Mouse (Mus musculus): Measurements from ENCODE around the gene Tmem107. TPM values are rescaled to one million over a fixed set of nuclear protein-coding genes. Genes with fewer than 3 reads are reported as not detected.

Tmem107 gene
- polyA plus RNA-seq, 1 experiment from 2014 or later = 61.0 TPM

DNA sequence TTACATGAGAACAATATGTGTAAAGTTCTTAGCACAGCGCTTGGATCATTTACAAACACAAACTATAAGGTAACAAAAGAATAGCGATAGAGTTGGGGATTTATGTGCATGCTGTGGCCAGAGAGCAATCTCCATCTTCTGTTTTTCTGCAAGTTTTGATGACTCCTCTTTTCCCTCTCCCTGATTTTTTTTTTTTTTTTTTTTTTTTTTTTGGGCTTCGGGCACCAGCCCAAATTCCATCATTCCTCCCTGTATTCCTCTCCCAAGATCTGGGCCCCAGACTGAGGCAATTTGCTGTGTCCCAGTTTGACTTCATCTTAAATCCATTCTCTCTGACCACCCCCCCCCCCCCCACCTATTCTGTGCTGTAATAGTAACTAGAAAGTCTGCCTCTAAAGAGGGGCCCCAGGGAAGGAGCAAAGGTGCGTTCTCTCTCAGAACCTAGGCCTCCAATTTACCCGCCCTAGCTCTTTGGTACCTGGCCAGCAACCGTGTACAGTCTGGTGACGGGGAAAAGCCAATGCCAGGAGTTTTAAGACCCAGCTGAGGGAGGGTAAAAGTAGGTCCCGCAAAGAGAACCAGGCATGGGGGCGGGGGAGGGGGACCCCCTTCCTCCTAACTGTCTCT, 25.9 kb downstream of the Tmem107 start:
- Histone ChIP-seq H3K27me3 (ENCODE audit: insufficient read depth, low read length) (no peaks in the 10 kb centered on the region), H3K4me3 (ENCODE audit: low read length) (peak overlapping the region; percentile 67), H3K36me3 (ENCODE audit: insufficient read depth, low read length) (peaks cover 13% of the 10 kb centered on the region), H3K4me2 (replicated peaks; ENCODE audit: low read depth, low read length) (peak overlapping the region; percentile 86), H3K4me1 (ENCODE audit: insufficient read depth, low read length) (peaks cover 52% of the 10 kb centered on the region), H3K27ac (ENCODE audit: low read length) (peak overlapping the region; percentile 89), H3K9me3 (ENCODE audit: low read length) (no peaks in the 10 kb centered on the region), H3K9ac (replicated peaks; ENCODE audit: low read length) (peak overlapping the region; percentile 69)
- ATAC-seq (ENCODE audit: low FRiP score, low TSS enrichment) = no peak
- 8% methylated on average over 9 of the region's 9 CpGs for WGBS

DNA sequence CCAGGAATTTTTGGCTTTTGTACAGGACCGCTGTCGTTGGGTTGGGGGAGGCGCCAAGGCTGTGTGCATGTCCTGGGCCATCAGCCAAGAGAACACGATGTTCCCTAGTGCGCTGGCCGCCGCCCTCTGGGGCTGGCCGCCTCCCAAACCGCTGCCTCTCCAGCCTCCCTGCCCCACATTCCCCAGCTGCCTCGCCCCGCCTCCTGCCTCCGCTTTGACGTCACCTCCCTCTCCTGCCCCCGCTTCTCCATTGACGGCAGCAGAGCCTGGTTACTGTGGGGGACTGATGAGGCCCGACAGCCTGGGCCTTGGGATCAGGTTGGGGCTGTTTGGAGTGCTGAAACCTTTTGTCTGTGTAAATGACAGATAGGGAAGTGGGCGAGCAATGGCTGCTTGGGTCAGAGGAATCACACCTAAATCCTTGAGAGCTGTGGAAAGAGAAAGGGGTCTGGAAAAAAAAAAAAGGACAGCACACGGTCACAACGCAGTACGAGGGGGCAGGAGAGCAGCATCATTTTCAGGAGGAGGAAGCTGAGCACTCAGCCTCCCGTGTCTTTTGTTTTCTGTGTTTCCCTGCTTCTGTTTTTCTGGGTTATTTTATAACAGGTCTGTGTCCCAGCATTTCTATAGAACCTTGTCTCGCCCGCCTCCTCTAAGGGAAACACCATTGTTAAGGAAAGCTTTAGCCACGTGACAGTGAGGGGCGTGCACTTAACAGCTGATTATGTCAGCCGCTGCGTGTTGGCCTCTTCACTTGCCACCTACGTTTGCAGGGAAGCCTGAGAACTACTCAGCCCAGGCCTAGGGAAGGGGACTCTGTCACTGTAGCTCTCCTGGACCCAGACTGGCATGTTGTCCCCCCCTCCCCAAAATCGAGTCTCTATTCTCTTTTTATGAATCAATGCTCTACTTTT, 26.6 kb downstream of the Tmem107 start:
- peaks cover 50% of the 10 kb centered on the region for H3K4me1 ChIP-seq (ENCODE audit: insufficient read depth, low read length)

DNA sequence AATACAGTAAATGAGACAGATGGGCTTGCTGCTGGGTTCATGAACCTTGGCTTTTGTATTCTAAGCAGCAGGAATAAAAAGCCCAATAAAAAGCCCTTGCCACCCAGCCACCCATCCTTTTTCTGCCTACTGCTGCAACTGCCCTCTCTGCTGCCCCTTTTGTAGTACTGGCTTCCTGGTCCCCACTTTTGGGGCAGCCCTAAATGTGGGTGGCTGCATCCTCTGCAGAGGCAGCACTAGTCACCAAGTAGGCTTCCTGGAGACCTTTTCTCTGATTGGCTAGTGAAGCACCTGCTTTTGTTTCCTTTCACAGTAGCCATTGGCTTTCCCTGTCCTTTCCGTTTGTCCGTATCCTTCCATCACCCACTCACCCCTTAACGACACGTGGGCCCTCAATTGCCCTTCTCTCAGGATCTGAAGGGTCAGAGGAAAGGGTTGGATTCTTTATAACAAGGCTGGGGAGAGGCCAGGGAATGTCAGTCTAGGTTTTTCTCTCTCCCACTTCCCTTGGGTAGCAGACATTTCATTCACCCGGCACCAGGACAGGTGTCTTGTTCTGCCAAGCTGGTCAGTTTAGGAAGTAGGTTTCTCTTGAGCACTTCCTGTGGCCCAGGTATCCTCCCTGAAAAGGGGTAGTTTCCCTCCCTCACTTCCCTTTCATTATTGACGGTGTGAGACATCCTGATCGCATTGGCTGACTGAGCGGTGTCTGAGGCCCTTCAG, 27.6 kb downstream of the Tmem107 start:
- H3K4me3 ChIP-seq (ENCODE audit: low read length) = peak overlapping the region; percentile 67
- no peak for ATAC-seq (ENCODE audit: low FRiP score, low TSS enrichment)
- H3K27ac ChIP-seq (ENCODE audit: low read length) = peak overlapping the region; percentile 89
- H3K4me1 ChIP-seq (ENCODE audit: insufficient read depth, low read length) = peaks cover 50% of the 10 kb centered on the region
- no peaks in the 10 kb centered on the region for H3K27me3 ChIP-seq (ENCODE audit: insufficient read depth, low read length)
- H3K36me3 ChIP-seq (ENCODE audit: insufficient read depth, low read length) = peaks cover 25% of the 10 kb centered on the region
- H3K9ac ChIP-seq (replicated peaks; ENCODE audit: low read length) = peak overlapping the region; percentile 74
- 15% methylated on average over 8 of the region's 8 CpGs for WGBS
- H3K9me3 ChIP-seq (ENCODE audit: low read length) = no peaks in the 10 kb centered on the region
- H3K4me2 ChIP-seq (replicated peaks; ENCODE audit: low read depth, low read length) = peak overlapping the region; percentile 97

More for the DNA sequence above, 26.6 kb downstream of the Tmem107 start:
- peaks cover 19% of the 10 kb centered on the region for H3K36me3 ChIP-seq (ENCODE audit: insufficient read depth, low read length)
- H3K4me2 ChIP-seq (replicated peaks; ENCODE audit: low read depth, low read length) = peak overlapping the region; percentile 86
- no peaks in the 10 kb centered on the region for H3K9me3 ChIP-seq (ENCODE audit: low read length)
- H3K9ac ChIP-seq (replicated peaks; ENCODE audit: low read length) = peak overlapping the region; percentile 61
- 2% methylated on average over 29 of the region's 29 CpGs for WGBS
- H3K4me3 ChIP-seq (ENCODE audit: low read length) = peak overlapping the region; percentile 67
- peak overlapping the region; percentile 89 for H3K27ac ChIP-seq (ENCODE audit: low read length)
- peak; percentile 53 for ATAC-seq (ENCODE audit: low FRiP score, low TSS enrichment)
- H3K27me3 ChIP-seq (ENCODE audit: insufficient read depth, low read length) = no peaks in the 10 kb centered on the region

DNA sequence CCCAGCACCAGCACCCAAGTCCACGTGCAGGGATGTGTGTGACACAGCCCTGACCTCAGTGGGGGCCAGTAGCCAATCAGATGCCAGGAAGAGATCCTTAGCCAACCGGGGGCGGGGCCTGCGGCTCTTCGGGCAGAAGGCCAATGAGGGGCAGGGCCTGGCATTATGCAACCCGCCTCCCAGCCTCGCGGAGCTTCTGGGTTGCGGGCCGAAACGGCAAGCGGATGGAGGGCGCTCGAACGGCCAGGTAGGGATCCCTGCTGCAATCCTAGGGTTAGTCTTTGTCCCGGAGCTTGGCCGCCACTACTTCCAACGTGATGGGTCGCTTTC, 28.1 kb downstream of the Tmem107 start:
- Histone ChIP-seq H3K4me2 (replicated peaks; ENCODE audit: low read depth, low read length) (peak overlapping the region; percentile 97), H3K4me3 (ENCODE audit: low read length) (peak overlapping the region; percentile 63), H3K27ac (ENCODE audit: low read length) (peak overlapping the region; percentile 89), H3K36me3 (ENCODE audit: insufficient read depth, low read length) (peaks cover 30% of the 10 kb centered on the region), H3K27me3 (ENCODE audit: insufficient read depth, low read length) (no peaks in the 10 kb centered on the region), H3K9ac (replicated peaks; ENCODE audit: low read length) (peak overlapping the region; percentile 74), H3K9me3 (ENCODE audit: low read length) (no peaks in the 10 kb centered on the region), H3K4me1 (ENCODE audit: insufficient read depth, low read length) (peaks cover 50% of the 10 kb centered on the region)
- peak; percentile 3; the same call in 1 of the 2 replicates for ATAC-seq (ENCODE audit: low FRiP score, low TSS enrichment)
- WGBS = under 1% methylated on average over 19 of the region's 19 CpGs

DNA sequence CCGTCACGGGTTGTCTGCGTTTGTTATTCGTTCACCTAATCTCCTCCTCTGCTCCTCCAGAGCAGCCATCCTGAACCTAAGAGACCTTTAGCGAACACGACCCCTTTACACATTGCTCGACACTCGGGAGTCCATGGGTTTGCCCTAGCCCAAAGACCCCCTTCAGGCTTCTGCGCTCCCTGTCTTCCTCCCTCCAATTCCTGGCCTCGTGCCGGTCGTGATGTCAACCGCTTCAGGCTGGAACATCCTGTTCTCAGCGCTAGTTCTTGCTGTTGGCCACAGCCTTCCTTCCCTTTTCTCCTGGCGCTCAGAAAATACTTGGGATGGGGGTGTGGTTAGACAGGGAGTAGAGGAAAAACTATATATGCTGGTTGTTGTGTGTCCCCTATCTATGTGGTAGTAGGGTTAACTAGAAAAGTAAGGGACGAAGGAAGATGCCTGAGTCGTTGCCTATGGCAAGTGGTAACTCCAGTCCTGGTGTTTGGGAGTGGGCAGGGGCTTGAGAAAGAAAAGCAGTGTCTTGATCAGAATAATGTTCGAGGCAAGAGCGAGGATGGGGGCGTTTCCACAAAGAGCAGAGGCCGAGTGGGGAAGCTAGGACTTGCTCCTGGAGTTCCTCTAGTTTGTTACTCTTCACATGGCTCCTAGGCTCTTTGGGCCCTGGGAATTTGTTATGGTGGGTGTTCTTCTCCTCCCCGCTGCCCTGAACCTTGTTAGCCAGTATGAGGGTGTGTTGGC, 28.7 kb downstream of the Tmem107 start:
- H3K27ac ChIP-seq (ENCODE audit: low read length) = peak overlapping the region; percentile 89
- peaks cover 49% of the 10 kb centered on the region for H3K4me1 ChIP-seq (ENCODE audit: insufficient read depth, low read length)
- no peak for ATAC-seq (ENCODE audit: low FRiP score, low TSS enrichment)
- H3K9me3 ChIP-seq (ENCODE audit: low read length) = no peaks in the 10 kb centered on the region
- peak overlapping the region; percentile 97 for H3K4me2 ChIP-seq (replicated peaks; ENCODE audit: low read depth, low read length)
- WGBS = 1% methylated on average over 22 of the region's 22 CpGs
- H3K4me3 ChIP-seq (ENCODE audit: low read length) = peak overlapping the region; percentile 63
- peaks cover 36% of the 10 kb centered on the region for H3K36me3 ChIP-seq (ENCODE audit: insufficient read depth, low read length)
- no peaks in the 10 kb centered on the region for H3K27me3 ChIP-seq (ENCODE audit: insufficient read depth, low read length)
- peak overlapping the region; percentile 74 for H3K9ac ChIP-seq (replicated peaks; ENCODE audit: low read length)

DNA sequence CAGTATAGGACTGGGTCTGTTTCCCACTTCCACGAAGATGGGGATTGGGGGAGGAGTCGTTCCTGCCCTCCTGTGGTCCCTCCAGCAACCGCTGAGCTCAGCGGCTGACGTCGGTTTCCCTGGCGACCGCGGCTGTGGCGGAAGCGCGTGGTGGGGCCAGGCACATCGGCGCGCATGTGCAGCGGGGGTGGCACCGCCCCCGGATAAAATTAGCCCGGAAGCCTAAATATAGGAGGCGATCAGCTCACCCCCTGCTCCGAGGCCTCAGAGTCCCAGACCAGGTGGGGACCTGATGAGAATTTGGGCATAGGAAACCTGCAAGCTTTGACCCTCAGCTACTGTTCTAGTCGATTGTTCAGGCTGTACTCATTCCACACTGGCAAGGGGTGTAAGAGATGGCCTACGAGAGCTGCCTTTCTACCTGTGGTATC, 29.3 kb downstream of the Tmem107 start:
- Histone ChIP-seq H3K36me3 (ENCODE audit: insufficient read depth, low read length) (peaks cover 42% of the 10 kb centered on the region), H3K4me3 (ENCODE audit: low read length) (peak overlapping the region; percentile 63), H3K4me1 (ENCODE audit: insufficient read depth, low read length) (peaks cover 46% of the 10 kb centered on the region), H3K27ac (ENCODE audit: low read length) (peak overlapping the region; percentile 89), H3K9ac (replicated peaks; ENCODE audit: low read length) (peak overlapping the region; percentile 74), H3K27me3 (ENCODE audit: insufficient read depth, low read length) (no peaks in the 10 kb centered on the region), H3K4me2 (replicated peaks; ENCODE audit: low read depth, low read length) (peak overlapping the region; percentile 97), H3K9me3 (ENCODE audit: low read length) (no peaks in the 10 kb centered on the region)
- under 1% methylated on average over 23 of the region's 23 CpGs for WGBS
- peak; percentile 11; the same call in 1 of the 2 replicates for ATAC-seq (ENCODE audit: low FRiP score, low TSS enrichment)

DNA sequence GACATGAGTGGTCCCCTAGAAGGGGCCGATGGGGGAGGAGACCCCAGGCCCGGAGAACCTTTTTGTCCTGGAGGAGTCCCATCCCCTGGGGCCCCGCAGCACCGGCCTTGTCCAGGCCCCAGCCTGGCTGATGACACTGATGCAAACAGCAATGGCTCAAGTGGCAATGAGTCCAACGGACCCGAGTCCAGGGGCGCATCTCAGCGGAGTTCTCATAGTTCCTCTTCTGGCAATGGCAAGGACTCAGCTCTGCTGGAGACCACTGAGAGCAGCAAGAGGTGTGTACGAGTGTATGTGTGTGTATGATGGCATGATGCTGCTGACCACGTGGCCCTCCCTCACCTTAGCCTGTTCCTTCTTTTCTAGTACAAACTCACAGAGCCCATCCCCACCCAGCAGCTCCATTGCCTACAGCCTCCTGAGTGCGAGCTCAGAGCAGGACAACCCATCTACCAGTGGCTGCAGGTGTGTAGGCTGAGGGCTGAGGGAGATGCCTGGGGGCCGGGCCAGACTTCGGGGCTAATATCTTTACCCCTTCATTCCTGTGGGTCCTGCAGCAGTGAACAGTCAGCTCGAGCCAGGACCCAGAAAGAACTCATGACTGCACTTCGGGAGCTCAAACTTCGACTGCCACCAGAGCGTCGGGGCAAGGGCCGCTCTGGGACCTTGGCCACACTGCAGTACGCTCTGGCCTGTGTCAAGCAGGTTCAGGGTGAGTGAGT, 30.2 kb downstream of the Tmem107 start:
- H3K4me3 ChIP-seq (ENCODE audit: low read length) = peak overlapping the region; percentile 63
- no peak for ATAC-seq (ENCODE audit: low FRiP score, low TSS enrichment)
- peaks cover 51% of the 10 kb centered on the region for H3K36me3 ChIP-seq (ENCODE audit: insufficient read depth, low read length)
- peak overlapping the region; percentile 74; the same call in 1 of the 2 replicates for H3K9ac ChIP-seq (replicated peaks; ENCODE audit: low read length)
- no peaks in the 10 kb centered on the region for H3K9me3 ChIP-seq (ENCODE audit: low read length)
- WGBS = 86% methylated on average over 20 of the region's 20 CpGs
- H3K4me2 ChIP-seq (replicated peaks; ENCODE audit: low read depth, low read length) = peak overlapping the region; percentile 97; the same call in 1 of the 2 replicates
- H3K27ac ChIP-seq (ENCODE audit: low read length) = peak overlapping the region; percentile 89; the same call in 1 of the 2 replicates
- H3K27me3 ChIP-seq (ENCODE audit: insufficient read depth, low read length) = no peaks in the 10 kb centered on the region
- H3K4me1 ChIP-seq (ENCODE audit: insufficient read depth, low read length) = peaks cover 45% of the 10 kb centered on the region

DNA sequence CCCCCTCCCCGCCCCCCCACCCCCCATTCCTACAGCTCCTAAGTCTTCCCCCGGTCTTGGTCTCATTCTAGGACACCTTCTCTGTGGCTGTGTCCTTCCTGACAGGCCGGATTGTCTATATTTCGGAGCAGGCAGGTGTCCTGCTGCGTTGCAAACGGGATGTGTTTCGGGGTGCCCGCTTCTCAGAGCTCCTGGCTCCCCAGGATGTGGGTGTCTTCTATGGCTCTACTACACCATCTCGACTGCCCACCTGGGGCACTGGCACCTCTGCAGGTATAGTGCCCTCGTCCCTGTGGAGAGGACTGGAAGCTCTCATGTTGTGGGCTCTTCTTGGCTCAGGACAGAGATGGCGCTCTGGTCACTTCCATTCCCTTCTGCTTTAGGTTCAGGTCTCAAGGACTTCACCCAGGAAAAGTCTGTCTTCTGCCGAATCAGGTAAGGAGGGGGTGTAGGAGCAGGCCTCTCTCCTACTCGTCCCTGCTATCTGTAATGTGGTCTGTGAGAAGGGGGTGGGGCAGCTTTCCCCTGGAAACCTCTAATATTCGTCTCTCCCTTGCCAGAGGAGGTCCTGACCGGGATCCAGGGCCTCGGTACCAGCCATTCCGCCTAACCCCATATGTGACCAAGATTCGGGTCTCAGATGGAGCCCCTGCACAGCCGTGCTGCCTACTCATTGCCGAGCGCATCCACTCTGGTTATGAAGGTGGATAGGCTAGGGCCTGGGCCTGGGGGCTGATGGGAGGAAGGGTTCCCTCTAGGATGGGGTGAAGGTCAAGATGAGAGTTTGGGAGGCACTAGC, 31.2 kb downstream of the Tmem107 start:
- WGBS = 88% methylated on average over 21 of the region's 21 CpGs
- H3K27me3 ChIP-seq (ENCODE audit: insufficient read depth, low read length) = no peaks in the 10 kb centered on the region
- peaks cover 35% of the 10 kb centered on the region for H3K4me1 ChIP-seq (ENCODE audit: insufficient read depth, low read length)
- H3K4me3 ChIP-seq (ENCODE audit: low read length) = no peak overlapping the region
- H3K4me2 ChIP-seq (replicated peaks; ENCODE audit: low read depth, low read length) = no peak overlapping the region
- no peak overlapping the region for H3K27ac ChIP-seq (ENCODE audit: low read length)
- ATAC-seq (ENCODE audit: low FRiP score, low TSS enrichment) = no peak
- H3K9ac ChIP-seq (replicated peaks; ENCODE audit: low read length) = no peak overlapping the region
- H3K9me3 ChIP-seq (ENCODE audit: low read length) = no peaks in the 10 kb centered on the region
- H3K36me3 ChIP-seq (ENCODE audit: insufficient read depth, low read length) = peaks cover 57% of the 10 kb centered on the region
